Mouse (Mus musculus) embryonic fibroblast, embryonic 13.5 days (primary cell): ENCODE measurements at regions not wholly inside any gene's neighbourhood (a gene's known extent, or its start where the extent isn't known, plus 50 kb on each side); places are given as distances from the start of the nearest gene placed in this dataset.

Experiments
- CTCF ChIP-seq: IDR thresholded peaks from 2 replicates; pipeline ENCODE4 v1.5.1; 2011; ENCODE audit warnings: mild to moderate bottlenecking, control low read depth, low read length, moderate library complexity, borderline replicate concordance; ENCODE audit not compliant: insufficient read depth
- POLR2A ChIP-seq: IDR thresholded peaks from 2 replicates; pipeline ENCODE4 v1.6.1; 2011; ENCODE audit warnings: low read depth, mild to moderate bottlenecking, control low read depth, low read length, moderate library complexity

DNA sequence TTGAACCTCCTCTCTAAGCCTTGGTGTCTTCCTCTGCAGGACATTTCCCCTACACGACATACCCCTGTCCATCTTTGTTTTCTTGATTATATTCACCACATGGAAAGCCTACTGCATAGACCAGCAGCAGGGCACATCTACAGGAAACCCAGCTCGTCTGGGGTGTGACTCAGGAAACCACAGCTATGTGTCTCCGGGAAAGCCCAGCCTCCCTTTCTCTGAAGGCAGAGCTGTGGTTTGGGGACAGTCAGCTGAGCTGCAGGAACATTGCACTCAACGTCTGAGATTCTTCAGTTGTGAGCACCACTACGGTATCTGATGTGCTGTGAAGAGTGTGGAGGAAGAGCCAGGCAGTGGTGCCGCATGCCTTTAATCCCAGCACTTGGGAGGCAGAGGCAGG is 286.9 kb downstream of the Foxo1 start:
- TF ChIP-seq CTCF (no peak), POLR2A (no peak)
